Mouse (Mus musculus) neural tube, embryonic 13.5 days (tissue): ENCODE measurements at regions not wholly inside any gene's neighbourhood (a gene's known extent, or its start where the extent isn't known, plus 50 kb on each side); places are given as distances from the start of the nearest gene placed in this dataset.

Experiments
- ATAC-seq: fragments of 200-750 bp; cut with Nextera tagmentation; 2 replicates; pipeline ENCODE4 v1.8.0; 2017; ENCODE audit warnings: low read depth, mild to moderate bottlenecking, moderate TSS enrichment, moderate library complexity
- H3K27ac ChIP-seq: fragments of 300-500 bp; sonication (generic); replicated peaks from 2 replicates; pipeline ENCODE4 v1.5.1; 2015; ENCODE audit warnings: moderate library complexity, mild to moderate bottlenecking, inconsistent platforms
- H3K27me3 ChIP-seq: fragments of 300-500 bp; sonication (generic); 2 replicates; pipeline ENCODE4 v1.6.1; 2015; ENCODE audit warnings: mild to moderate bottlenecking, inconsistent platforms
- H3K36me3 ChIP-seq: fragments of 300-500 bp; sonication (generic); 2 replicates; pipeline ENCODE4 v1.6.1; 2015; ENCODE audit warnings: mild to moderate bottlenecking, inconsistent platforms
- H3K4me1 ChIP-seq: fragments of 300-500 bp; sonication (generic); replicated peaks from 2 replicates; pipeline ENCODE4 v1.6.1; 2015; ENCODE audit warnings: inconsistent platforms
- H3K4me2 ChIP-seq: fragments of 300-500 bp; sonication (generic); 2 replicates; pipeline ENCODE4 v1.6.1; 2015; ENCODE audit warnings: inconsistent platforms, mild to moderate bottlenecking, moderate library complexity
- H3K4me3 ChIP-seq: fragments of 300-500 bp; sonication (generic); 2 replicates; pipeline ENCODE4 v1.5.1; 2015; ENCODE audit warnings: mild to moderate bottlenecking, inconsistent platforms
- H3K9ac ChIP-seq: fragments of 300-500 bp; sonication (generic); 2 replicates; pipeline ENCODE4 v1.6.1; 2015; ENCODE audit warnings: moderate library complexity, mild to moderate bottlenecking, inconsistent platforms
- H3K9me3 ChIP-seq: fragments of 300-500 bp; sonication (generic); 2 replicates; pipeline ENCODE4 v1.6.1; 2016; ENCODE audit warnings: inconsistent platforms
- WGBS: fragments of 180-500 bp; shearing (Covaris S2); methylation state at CpG from one replicate; pipeline ENCODE4 v1.1.7; 2015; 5-methylcytosine and 5-hydroxymethylcytosine counted together

- Histone ChIP-seq H3K27ac (no peak overlapping the region), H3K27me3 (no peaks in the 10 kb centered on the region), H3K4me3 (no peak overlapping the region), H3K4me2 (no peak overlapping the region), H3K36me3 (no peaks in the 10 kb centered on the region), H3K4me1 (no peaks in the 10 kb centered on the region), H3K9ac (no peak overlapping the region), H3K9me3 (no peaks in the 10 kb centered on the region)
- WGBS: 85% methylated on average over 11 of the region's 11 CpGs
- ATAC-seq: no peak
Observed at GRCm38 (mm10) chr12:59743211-59743610, 523.7 kb upstream of the Fbxo33 start.

- Histone ChIP-seq H3K9ac (no peak overlapping the region), H3K4me3 (no peak overlapping the region), H3K27me3 (no peaks in the 10 kb centered on the region), H3K4me2 (no peak overlapping the region), H3K4me1 (no peaks in the 10 kb centered on the region), H3K9me3 (no peaks in the 10 kb centered on the region), H3K27ac (no peak overlapping the region), H3K36me3 (no peaks in the 10 kb centered on the region)
- WGBS: 91% methylated on average over 1 of the region's 1 CpGs
- ATAC-seq: no peak
Observed at GRCm38 (mm10) chr12:59724951-59725350, 505.4 kb upstream of the Fbxo33 start.

- Histone ChIP-seq H3K36me3 (no peaks in the 10 kb centered on the region), H3K9ac (no peak overlapping the region), H3K4me2 (no peak overlapping the region), H3K27me3 (no peaks in the 10 kb centered on the region), H3K4me3 (no peak overlapping the region), H3K27ac (no peak overlapping the region), H3K9me3 (no peaks in the 10 kb centered on the region), H3K4me1 (no peaks in the 10 kb centered on the region)
- ATAC-seq: no peak
- WGBS: 80% methylated on average over 6 of the region's 6 CpGs
Observed at GRCm38 (mm10) chr12:59722471-59723182, 503.1 kb upstream of the Fbxo33 start.

GRCm38 (mm10) chr12:59713216-59713615 is 493.7 kb upstream of the Fbxo33 start:
- Histone ChIP-seq H3K9me3 (no peaks in the 10 kb centered on the region), H3K9ac (no peak overlapping the region), H3K4me2 (no peak overlapping the region), H3K4me3 (no peak overlapping the region), H3K27ac (no peak overlapping the region), H3K27me3 (no peaks in the 10 kb centered on the region), H3K36me3 (no peaks in the 10 kb centered on the region), H3K4me1 (no peaks in the 10 kb centered on the region)
- WGBS: 83% methylated on average over 3 of the region's 3 CpGs
- ATAC-seq: no peak

- H3K9ac ChIP-seq: no peak overlapping the region
- no peak overlapping the region for H3K4me2 ChIP-seq
- WGBS: 86% methylated on average over 2 of the region's 2 CpGs
- H3K9me3 ChIP-seq: no peaks in the 10 kb centered on the region
- ATAC-seq: no peak
- H3K36me3 ChIP-seq: no peaks in the 10 kb centered on the region
- H3K4me3 ChIP-seq: no peak overlapping the region
- H3K27ac ChIP-seq: no peak overlapping the region
- no peaks in the 10 kb centered on the region for H3K4me1 ChIP-seq
- no peaks in the 10 kb centered on the region for H3K27me3 ChIP-seq
Observed at GRCm38 (mm10) chr12:59683235-59683634, 463.7 kb upstream of the Fbxo33 start.

DNA sequence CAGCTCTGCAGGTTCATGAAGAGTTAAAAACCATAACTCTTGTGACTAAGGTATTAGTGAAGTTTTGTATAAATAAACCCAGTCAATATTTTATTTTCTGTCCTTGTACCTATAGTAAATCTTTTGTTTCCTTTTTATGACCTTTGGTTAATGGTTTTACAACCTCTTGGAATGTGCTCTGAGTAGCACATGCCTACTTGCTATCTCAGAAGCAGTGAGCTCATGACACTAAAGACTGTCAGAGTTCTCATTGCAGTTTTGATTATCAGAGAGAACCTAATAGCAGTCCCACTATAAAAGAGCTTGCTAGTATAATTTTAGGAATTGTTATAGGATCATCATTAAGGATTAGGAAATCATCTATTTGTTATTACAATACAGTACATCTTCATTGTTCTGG is 443.6 kb upstream of the Fbxo33 start:
- no peak for ATAC-seq
- Histone ChIP-seq H3K27me3 (no peaks in the 10 kb centered on the region), H3K27ac (no peak overlapping the region), H3K9ac (no peak overlapping the region), H3K36me3 (no peaks in the 10 kb centered on the region), H3K9me3 (no peaks in the 10 kb centered on the region), H3K4me2 (no peak overlapping the region), H3K4me1 (no peaks in the 10 kb centered on the region), H3K4me3 (no peak overlapping the region)

GRCm38 (mm10) chr12:59630678-59631077 is 411.2 kb upstream of the Fbxo33 start:
- H3K4me3 ChIP-seq: no peak overlapping the region
- ATAC-seq: no peak
- H3K9me3 ChIP-seq: no peaks in the 10 kb centered on the region
- H3K27me3 ChIP-seq: no peaks in the 10 kb centered on the region
- no peaks in the 10 kb centered on the region for H3K36me3 ChIP-seq
- H3K27ac ChIP-seq: no peak overlapping the region
- no peaks in the 10 kb centered on the region for H3K4me1 ChIP-seq
- H3K4me2 ChIP-seq: no peak overlapping the region
- WGBS: 80% methylated on average over 1 of the region's 1 CpGs
- no peak overlapping the region for H3K9ac ChIP-seq

DNA sequence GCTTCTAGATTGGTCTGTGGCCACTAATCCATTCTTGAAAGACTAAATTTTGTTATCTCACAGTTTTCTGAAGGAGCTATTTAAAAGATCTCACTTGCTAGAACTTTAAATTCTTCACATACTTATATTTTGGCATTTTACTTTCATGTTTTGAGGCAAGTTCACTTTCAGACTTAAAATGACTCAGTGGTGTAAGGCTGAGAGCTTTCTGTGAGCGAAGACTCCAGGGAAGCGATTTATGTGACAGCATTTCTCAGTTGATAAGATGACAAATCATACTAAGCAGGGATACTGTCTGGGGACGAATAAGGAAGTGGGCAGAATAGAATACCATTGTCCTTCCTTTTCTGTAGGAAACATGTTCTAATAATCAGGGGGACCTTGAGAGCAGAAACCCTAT is 403.6 kb upstream of the Fbxo33 start:
- Histone ChIP-seq H3K4me3 (no peak overlapping the region), H3K9me3 (no peaks in the 10 kb centered on the region), H3K4me1 (no peaks in the 10 kb centered on the region), H3K27me3 (no peaks in the 10 kb centered on the region), H3K4me2 (no peak overlapping the region), H3K27ac (no peak overlapping the region), H3K9ac (no peak overlapping the region), H3K36me3 (no peaks in the 10 kb centered on the region)
- 79% methylated on average over 3 of the region's 3 CpGs for WGBS
- ATAC-seq: no peak

DNA sequence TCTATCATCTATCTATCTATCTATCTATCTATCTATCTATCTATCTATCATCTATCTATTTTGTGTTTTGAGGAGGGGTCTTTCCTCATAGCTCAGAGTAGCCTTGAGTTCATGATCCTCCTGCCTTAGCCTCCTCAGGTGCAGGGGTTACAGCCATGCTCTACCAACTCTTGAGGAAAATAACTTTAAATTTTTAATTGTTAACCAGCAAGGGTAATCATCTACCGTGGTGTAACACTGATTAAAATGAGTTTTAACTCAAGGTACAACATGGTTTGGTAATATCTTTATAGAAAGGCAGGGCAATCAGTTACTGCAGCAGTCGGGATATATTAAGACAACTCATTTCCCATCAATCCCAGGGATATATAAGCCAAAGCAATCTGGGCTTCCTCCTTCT is 401.6 kb upstream of the Fbxo33 start:
- WGBS: 88% methylated on average over 2 of the region's 2 CpGs

DNA sequence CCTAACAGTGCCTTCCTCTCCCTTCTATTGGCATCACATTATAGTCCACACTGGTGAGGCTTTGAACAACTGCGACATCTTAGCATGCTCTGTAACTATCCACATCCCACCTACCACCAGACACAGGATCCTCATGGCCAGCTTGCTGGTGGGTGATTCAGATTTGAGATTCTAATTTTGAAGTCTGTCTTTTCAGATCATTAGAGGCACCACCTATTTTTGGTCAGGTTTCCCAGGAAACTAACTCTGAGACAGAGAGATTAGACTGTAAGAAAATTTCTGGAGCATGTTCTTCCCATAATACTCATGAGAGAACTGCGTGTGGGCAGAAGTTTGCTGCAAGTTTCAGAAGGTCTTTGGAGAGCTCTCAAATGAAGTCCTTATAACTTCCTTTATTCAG is 400.8 kb upstream of the Fbxo33 start:
- 88% methylated on average over 2 of the region's 2 CpGs for WGBS
- Histone ChIP-seq H3K9ac (no peak overlapping the region), H3K9me3 (no peaks in the 10 kb centered on the region), H3K4me2 (no peak overlapping the region), H3K27me3 (no peaks in the 10 kb centered on the region), H3K4me3 (no peak overlapping the region), H3K27ac (no peak overlapping the region), H3K36me3 (no peaks in the 10 kb centered on the region), H3K4me1 (no peaks in the 10 kb centered on the region)
- no peak for ATAC-seq

More for the DNA sequence above, 401.6 kb upstream of the Fbxo33 start:
- H3K4me1 ChIP-seq: no peaks in the 10 kb centered on the region
- H3K9ac ChIP-seq: no peak overlapping the region
- no peak overlapping the region for H3K4me3 ChIP-seq
- H3K36me3 ChIP-seq: no peaks in the 10 kb centered on the region
- no peaks in the 10 kb centered on the region for H3K9me3 ChIP-seq
- H3K27ac ChIP-seq: no peak overlapping the region
- H3K27me3 ChIP-seq: no peaks in the 10 kb centered on the region
- H3K4me2 ChIP-seq: no peak overlapping the region
- no peak for ATAC-seq

DNA sequence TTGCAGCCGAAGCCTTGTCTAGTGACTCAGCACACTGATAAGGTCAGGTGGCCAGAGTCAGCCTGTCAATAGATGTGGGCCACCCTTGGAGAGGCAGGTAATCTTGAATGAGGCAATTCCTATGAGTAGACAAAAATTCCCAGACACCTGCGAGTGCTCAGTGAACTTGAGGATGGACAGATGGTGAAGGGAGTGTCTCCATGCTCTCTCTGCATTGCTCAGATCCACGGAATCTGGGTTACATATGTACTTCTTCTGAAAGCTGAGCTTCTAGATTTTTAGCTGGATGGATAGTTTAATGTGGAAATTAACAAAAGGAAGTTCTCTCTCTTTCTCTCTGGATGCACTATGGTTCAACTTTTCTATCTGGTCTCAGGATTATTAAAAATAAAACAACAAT is 396.6 kb upstream of the Fbxo33 start:
- no peaks in the 10 kb centered on the region for H3K27me3 ChIP-seq
- H3K4me2 ChIP-seq: no peak overlapping the region
- no peak overlapping the region for H3K9ac ChIP-seq
- H3K4me3 ChIP-seq: no peak overlapping the region
- no peaks in the 10 kb centered on the region for H3K4me1 ChIP-seq
- ATAC-seq: no peak
- 80% methylated on average over 3 of the region's 3 CpGs for WGBS
- no peaks in the 10 kb centered on the region for H3K36me3 ChIP-seq
- H3K27ac ChIP-seq: no peak overlapping the region
- no peaks in the 10 kb centered on the region for H3K9me3 ChIP-seq

DNA sequence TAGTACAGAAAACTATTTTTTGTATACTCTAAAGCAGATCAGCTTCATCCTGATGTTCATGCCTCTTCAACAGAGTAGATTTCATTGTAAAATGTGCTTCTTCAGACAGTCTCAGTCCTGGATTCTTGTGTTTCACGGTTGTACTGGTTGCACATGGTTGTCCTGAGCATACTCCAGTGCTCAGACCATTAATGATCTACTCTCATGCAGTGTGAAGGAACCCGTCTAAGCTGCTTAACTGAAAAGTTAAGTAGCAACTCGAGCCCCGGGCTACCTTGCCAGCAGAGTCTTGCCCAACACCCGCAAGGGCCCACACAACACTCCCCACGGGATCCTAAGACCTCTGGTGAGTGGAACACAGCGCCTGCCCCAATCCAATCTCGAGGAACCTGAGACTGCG is 380.3 kb upstream of the Fbxo33 start:
- Histone ChIP-seq H3K4me2 (no peak overlapping the region), H3K4me1 (no peaks in the 10 kb centered on the region), H3K9ac (no peak overlapping the region), H3K27me3 (no peaks in the 10 kb centered on the region), H3K36me3 (no peaks in the 10 kb centered on the region), H3K9me3 (no peaks in the 10 kb centered on the region), H3K27ac (no peak overlapping the region), H3K4me3 (no peak overlapping the region)
- ATAC-seq: no peak
- 88% methylated on average over 9 of the region's 9 CpGs for WGBS

- no peak overlapping the region for H3K9ac ChIP-seq
- no peak overlapping the region for H3K4me2 ChIP-seq
- H3K4me3 ChIP-seq: no peak overlapping the region
- H3K36me3 ChIP-seq: no peaks in the 10 kb centered on the region
- no peaks in the 10 kb centered on the region; the same call in 1 of the 2 replicates for H3K9me3 ChIP-seq
- H3K4me1 ChIP-seq: no peaks in the 10 kb centered on the region
- ATAC-seq: no peak
- no peaks in the 10 kb centered on the region for H3K27me3 ChIP-seq
- 94% methylated on average over 2 of the region's 2 CpGs for WGBS
- H3K27ac ChIP-seq: no peak overlapping the region
Observed at GRCm38 (mm10) chr12:59589354-59589753, 369.8 kb upstream of the Fbxo33 start.
